Mouse (Mus musculus) neural tube, embryonic 14.5 days (tissue): ENCODE data around the gene Kcnd3. TPM values are rescaled to one million over a fixed set of nuclear protein-coding genes. Genes with fewer than 3 reads are reported as not detected.

Experiments
- ATAC-seq: fragments of 200-750 bp; cut with Nextera tagmentation; 2 replicates; pipeline ENCODE4 v1.8.0; 2017; ENCODE audit warnings: low read depth, mild to moderate bottlenecking, moderate TSS enrichment, moderate library complexity
- H3K27ac ChIP-seq: fragments of 300-500 bp; sonication (generic); 2 replicates; pipeline ENCODE4 v1.5.1; 2014; ENCODE audit warnings: low read depth, mild to moderate bottlenecking, control low read depth, low read length, moderate library complexity, mixed read lengths
- H3K27me3 ChIP-seq: fragments of 300-500 bp; sonication (generic); 2 replicates; pipeline ENCODE4 v1.6.1; 2014; ENCODE audit warnings: low read length; ENCODE audit not compliant: control insufficient read depth, insufficient read depth
- H3K36me3 ChIP-seq: fragments of 300-500 bp; sonication (generic); 2 replicates; pipeline ENCODE4 v1.6.1; 2014; ENCODE audit warnings: low read length, mixed read lengths; ENCODE audit not compliant: control insufficient read depth, insufficient read depth
- H3K4me1 ChIP-seq: fragments of 300-500 bp; sonication (generic); 2 replicates; pipeline ENCODE4 v1.6.1; 2014; ENCODE audit warnings: low read length; ENCODE audit not compliant: control insufficient read depth, insufficient read depth
- H3K4me2 ChIP-seq: fragments of 300-500 bp; sonication (generic); 2 replicates; pipeline ENCODE4 v1.6.1; 2014; ENCODE audit warnings: mild to moderate bottlenecking, low read depth, low read length, control low read depth
- H3K4me3 ChIP-seq: fragments of 300-500 bp; sonication (generic); 2 replicates; pipeline ENCODE4 v1.5.1; 2014; ENCODE audit warnings: low read depth, low read length, control low read depth, mixed read lengths
- H3K9ac ChIP-seq: fragments of 300-500 bp; sonication (generic); replicated peaks from 2 replicates; pipeline ENCODE4 v1.6.1; 2014; ENCODE audit warnings: low read depth, mild to moderate bottlenecking, control low read depth, low read length, mixed read lengths
- H3K9me3 ChIP-seq: fragments of 300-500 bp; sonication (generic); 2 replicates; pipeline ENCODE4 v1.6.1; 2016; ENCODE audit warnings: low read length; ENCODE audit not compliant: control insufficient read depth
- WGBS: fragments of 180-500 bp; shearing (Covaris S2); extraction: QIAGEN DNeasy Blood & Tissue Kit; methylation state at CpG from one replicate; pipeline ENCODE4 v1.1.7; 2014; 5-methylcytosine and 5-hydroxymethylcytosine counted together
- polyA plus RNA-seq: library from polyadenylated mRNA; unstranded; fragments of >200 nt; fragmentation: Nextera tagmentation; extraction: Ambion mirVana; gene quantifications from 2 replicates; pipeline ENCODE4 v1.2.1, GENCODE M21; 2014

The Kcnd3 gene
- polyA plus RNA-seq, result 9.5 and 11.6 TPM in 2 replicates

DNA sequence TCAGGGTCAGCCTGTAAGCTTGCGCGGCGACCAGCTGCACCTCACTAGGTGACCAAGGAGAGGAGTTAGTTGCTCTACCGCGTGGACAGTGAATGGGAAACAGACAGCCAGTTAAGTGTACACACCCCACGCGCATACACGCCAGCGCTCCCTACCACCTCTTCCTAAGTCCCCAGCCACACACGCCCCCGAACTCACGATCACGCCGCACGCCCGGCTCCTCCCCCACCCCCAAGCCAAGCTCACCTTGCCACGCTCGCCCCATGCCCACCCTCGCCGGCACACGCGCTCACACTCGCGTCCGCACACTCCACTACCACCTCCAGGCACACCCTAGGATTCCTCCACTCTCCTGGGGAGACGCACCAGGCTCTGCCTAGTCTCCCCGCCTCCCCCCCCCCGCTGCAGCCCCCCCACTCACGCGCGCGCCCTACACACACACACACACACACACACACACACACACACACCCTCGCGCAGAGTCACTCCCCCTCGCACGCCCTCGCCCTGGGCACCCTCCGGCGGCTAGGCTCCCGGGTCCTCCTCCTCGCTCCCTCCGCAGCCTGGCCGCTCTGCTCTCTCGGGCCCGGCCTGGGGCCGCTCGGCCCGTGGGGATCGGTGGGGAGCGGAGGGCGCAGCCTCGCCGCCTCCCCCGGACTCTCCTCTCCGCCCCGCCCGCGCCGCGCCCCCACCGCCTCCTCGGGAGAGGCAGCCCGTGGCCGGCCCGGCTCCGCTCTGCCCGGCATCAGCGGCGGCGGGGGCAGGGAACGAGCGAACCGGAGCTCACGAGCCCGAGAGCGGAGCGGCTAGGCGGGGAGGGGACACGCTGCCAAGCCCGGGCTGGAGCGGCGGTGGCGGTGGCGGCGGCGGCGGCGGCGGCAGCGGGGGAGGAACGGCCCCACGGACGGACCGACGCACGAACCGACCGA lies at the start of gene Kcnd3:
Gene Kcnd3, plus strand, starts transcription at position 704 of the 929 bp plus-strand sequence.
- Histone ChIP-seq H3K36me3 (no peaks in the 10 kb centered on the region), H3K9me3 (no peaks in the 10 kb centered on the region), H3K4me2 (peak within 1 kb of the TSS; percentile 94), H3K27ac (peak within 1 kb of the TSS; percentile 64), H3K27me3 (no peaks in the 10 kb centered on the region), H3K9ac (peak within 1 kb of the TSS; percentile 82), H3K4me1 (peaks cover 14% of the 10 kb centered on the region; the same call in 1 of the 2 replicates), H3K4me3 (peak within 1 kb of the TSS; percentile 71)
- ATAC-seq, result peak; percentile 81
- WGBS, result under 1% methylated on average over 32 of the region's 98 CpGs

DNA sequence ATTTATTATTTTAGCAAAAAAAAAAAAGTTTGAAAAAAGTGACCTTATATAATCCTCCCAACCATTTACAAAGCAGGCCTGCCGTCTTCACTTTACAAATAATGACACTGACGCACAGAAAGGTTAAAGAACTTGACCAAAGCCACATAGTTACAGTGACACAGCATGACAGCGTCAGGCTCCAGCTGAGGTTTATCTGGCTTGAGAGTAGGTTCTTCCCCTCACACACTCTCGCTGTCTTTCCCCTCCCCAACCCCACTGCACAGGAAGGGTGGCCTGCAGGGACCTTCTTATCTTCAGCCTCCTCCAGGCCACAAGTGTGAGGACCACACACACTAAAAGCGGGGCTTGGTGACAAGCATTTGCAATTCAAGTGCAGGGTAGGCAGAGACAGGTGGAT lies 49.5 kb upstream of the Kcnd3 start:
- no peaks in the 10 kb centered on the region for H3K27me3 ChIP-seq
- H3K9ac ChIP-seq, result no peak overlapping the region
- H3K4me2 ChIP-seq, result no peak overlapping the region
- WGBS, result 81% methylated on average over 5 of the region's 5 CpGs
- H3K4me1 ChIP-seq, result peaks cover 2% of the 10 kb centered on the region; the same call in 1 of the 2 replicates
- H3K36me3 ChIP-seq, result no peaks in the 10 kb centered on the region
- ATAC-seq, result no peak
- no peak overlapping the region for H3K27ac ChIP-seq
- H3K4me3 ChIP-seq, result no peak overlapping the region
- H3K9me3 ChIP-seq, result no peaks in the 10 kb centered on the region

DNA sequence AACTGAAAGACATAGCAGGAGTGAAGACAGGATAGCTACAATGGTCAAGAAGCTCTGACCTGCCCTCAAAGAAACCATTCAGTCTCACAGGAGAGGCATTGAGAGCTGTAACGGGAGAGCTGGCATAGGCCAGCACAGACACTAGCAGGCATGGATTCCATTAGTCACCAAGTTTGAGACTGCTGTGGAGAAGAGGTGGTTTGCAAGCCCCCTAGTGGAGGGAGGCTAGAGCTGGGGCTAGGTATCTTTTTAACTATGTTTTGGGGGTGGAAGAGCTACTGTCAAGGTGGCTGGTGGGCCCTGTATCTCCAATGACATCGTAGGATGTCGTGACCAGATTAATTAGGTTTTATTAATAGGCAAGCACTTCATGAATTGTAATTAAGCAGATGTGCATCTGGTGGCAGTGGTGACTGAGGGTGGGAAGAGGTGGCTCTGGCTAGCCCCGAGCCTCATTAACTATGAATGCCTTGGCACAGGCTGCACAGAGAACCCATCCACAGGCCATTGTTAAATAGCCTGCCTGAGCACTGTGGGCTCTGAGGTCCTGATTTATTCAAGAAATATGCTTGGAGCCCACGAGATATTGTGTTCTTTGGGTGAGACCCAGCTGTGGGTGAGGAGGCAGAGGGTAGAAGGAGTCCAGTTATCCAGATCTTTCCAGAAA lies 48.6 kb upstream of the Kcnd3 start:
- Histone ChIP-seq H3K27me3 (no peaks in the 10 kb centered on the region), H3K27ac (no peak overlapping the region), H3K36me3 (no peaks in the 10 kb centered on the region), H3K9me3 (no peaks in the 10 kb centered on the region), H3K9ac (no peak overlapping the region), H3K4me1 (peaks cover 2% of the 10 kb centered on the region; the same call in 1 of the 2 replicates), H3K4me2 (no peak overlapping the region), H3K4me3 (no peak overlapping the region)
- 24% methylated on average over 5 of the region's 5 CpGs for WGBS
- ATAC-seq, result peak; percentile 79

DNA sequence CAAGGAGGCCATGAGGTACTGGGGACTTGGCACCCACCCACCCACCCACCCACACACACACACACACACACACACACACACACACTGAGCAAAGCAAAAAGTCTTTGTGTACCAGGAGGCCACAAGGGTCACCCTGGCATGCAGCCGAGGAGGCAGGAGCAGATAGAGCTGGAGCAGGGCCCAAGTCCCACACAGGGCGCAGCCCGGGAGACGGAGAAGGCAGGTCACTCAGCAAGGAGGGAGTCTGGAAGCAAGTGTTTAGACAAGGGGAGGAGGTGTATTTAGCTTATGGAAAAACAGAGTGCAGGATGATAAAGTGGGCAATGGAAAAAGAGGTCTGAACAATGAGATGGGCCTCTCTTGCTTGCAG lies 48.1 kb upstream of the Kcnd3 start:
- Histone ChIP-seq H3K27ac (no peak overlapping the region), H3K4me3 (no peak overlapping the region), H3K27me3 (no peaks in the 10 kb centered on the region), H3K4me2 (no peak overlapping the region), H3K36me3 (no peaks in the 10 kb centered on the region), H3K9ac (no peak overlapping the region), H3K4me1 (peaks cover 2% of the 10 kb centered on the region; the same call in 1 of the 2 replicates), H3K9me3 (no peaks in the 10 kb centered on the region)
- peak; percentile 59; the same call in 1 of the 2 replicates for ATAC-seq
- 49% methylated on average over 4 of the region's 4 CpGs for WGBS

DNA sequence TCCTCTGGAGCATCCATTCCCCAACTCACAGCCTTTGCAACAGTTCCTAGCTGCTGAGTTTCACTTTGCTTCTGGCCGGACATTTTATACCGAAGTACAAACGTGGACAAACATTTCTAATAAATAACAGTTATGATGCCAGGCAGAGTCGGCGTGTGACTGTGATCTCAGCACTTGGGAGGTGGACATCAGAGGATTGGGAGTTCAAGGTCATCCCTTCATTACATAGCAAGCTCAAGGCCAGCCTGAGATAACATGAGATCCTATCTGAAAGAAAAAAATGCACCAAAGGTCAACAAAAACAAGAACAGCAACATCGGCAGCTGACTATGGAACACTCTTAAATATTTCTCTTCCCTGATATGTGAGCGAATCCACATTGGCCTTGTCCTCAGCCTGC lies 46.6 kb upstream of the Kcnd3 start:
- Histone ChIP-seq H3K27ac (no peak overlapping the region), H3K4me1 (peaks cover 2% of the 10 kb centered on the region; the same call in 1 of the 2 replicates), H3K36me3 (no peaks in the 10 kb centered on the region), H3K9ac (no peak overlapping the region), H3K4me3 (no peak overlapping the region), H3K4me2 (no peak overlapping the region), H3K27me3 (no peaks in the 10 kb centered on the region), H3K9me3 (no peaks in the 10 kb centered on the region)
- ATAC-seq, result no peak
- WGBS, result 91% methylated on average over 7 of the region's 7 CpGs

DNA sequence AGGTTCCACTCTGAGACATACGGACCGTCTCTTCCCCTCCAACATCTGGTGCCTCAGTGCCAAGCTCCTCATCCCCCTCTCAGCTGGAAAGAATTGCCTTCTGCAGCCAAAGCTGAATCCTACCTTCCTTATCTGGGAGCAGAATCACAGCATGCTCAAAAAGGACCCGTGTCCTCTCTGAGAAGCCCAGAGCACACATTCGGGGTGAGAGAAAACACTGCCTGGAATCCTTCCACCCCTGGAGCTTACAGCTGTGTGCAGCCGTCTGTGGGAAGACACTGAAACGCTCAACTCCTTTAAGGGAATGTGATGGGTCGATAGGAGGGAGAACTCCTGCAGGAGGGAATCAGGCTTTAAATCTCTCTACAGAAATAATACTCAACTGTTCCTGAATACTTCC lies 46.1 kb upstream of the Kcnd3 start:
- WGBS, result 42% methylated on average over 7 of the region's 7 CpGs
- no peaks in the 10 kb centered on the region for H3K9me3 ChIP-seq
- no peak overlapping the region for H3K9ac ChIP-seq
- H3K4me3 ChIP-seq, result no peak overlapping the region
- H3K4me1 ChIP-seq, result peaks cover 2% of the 10 kb centered on the region; the same call in 1 of the 2 replicates
- H3K27ac ChIP-seq, result no peak overlapping the region
- H3K27me3 ChIP-seq, result no peaks in the 10 kb centered on the region
- no peak for ATAC-seq
- H3K4me2 ChIP-seq, result no peak overlapping the region
- no peaks in the 10 kb centered on the region for H3K36me3 ChIP-seq

DNA sequence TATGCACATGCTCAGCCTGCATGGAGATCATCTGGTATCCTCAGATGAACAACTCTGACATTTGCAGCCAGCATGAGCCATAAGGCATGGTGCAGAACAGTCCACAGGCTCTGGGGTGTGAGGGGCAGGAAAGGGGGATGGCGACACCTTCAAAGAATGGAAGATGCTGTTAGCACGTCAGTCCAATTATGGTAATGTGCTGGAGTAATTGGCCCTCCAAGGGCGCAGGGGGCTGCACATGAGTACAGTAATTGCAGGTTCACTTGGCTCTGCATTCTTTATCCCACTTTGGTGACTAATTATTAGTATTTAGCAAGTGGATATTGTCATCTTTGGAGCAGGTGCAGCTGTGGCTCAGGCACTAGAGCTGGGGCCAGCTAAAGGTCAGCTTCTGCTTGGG lies 43.9 kb upstream of the Kcnd3 start:
- Histone ChIP-seq H3K4me2 (no peak overlapping the region), H3K9ac (no peak overlapping the region), H3K27ac (no peak overlapping the region), H3K36me3 (no peaks in the 10 kb centered on the region), H3K9me3 (no peaks in the 10 kb centered on the region), H3K4me3 (no peak overlapping the region), H3K27me3 (no peaks in the 10 kb centered on the region), H3K4me1 (peaks cover 2% of the 10 kb centered on the region; the same call in 1 of the 2 replicates)
- 29% methylated on average over 3 of the region's 3 CpGs for WGBS
- 0 out of 2 replicates have a peak, but pooled peaks have one; percentile 25 for ATAC-seq

DNA sequence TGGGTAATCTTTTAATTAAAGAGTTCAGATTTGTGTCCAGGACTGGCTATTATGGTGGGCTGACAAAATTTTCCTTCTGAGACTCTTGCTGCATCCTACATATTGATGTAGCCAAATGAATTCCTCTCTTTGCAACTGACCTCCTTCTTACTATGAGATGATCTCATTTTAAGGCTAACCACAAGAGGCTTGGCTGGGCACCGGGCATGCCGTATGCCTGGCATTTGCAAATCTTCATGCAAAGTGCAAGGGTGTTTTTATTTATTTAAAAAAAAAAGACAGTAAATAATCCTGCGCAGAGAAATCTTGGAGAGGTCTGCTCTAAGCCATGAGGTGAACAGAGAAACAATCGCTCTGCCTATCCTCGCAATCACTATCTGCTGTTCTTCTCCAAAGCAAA lies 41.3 kb upstream of the Kcnd3 start:
- no peak overlapping the region for H3K4me2 ChIP-seq
- no peaks in the 10 kb centered on the region for H3K27me3 ChIP-seq
- H3K4me1 ChIP-seq, result peaks cover 2% of the 10 kb centered on the region; the same call in 1 of the 2 replicates
- WGBS, result 95% methylated on average over 5 of the region's 5 CpGs
- H3K27ac ChIP-seq, result no peak overlapping the region
- H3K4me3 ChIP-seq, result no peak overlapping the region
- H3K9me3 ChIP-seq, result no peaks in the 10 kb centered on the region
- no peaks in the 10 kb centered on the region for H3K36me3 ChIP-seq
- ATAC-seq, result no peak
- no peak overlapping the region for H3K9ac ChIP-seq

DNA sequence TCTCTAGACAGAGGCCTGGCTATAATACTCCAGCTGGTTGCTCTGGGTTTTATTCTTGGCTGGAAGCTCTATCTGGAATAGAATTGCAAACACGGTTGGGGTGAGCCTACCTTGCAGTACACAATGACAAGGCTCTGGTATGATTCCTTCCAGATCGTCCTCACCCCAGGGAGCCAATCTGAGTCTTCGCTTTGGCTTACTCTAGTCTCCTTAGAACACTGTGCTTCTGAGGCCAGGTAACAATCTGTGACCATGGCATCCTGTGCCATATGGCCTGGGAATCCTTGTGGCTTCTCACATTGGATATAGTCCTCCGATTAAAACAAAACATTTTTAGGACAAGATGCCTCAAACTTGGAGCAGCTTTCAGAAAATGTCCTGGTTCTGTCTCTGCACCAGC lies 40.4 kb upstream of the Kcnd3 start:
- Histone ChIP-seq H3K9ac (no peak overlapping the region), H3K27me3 (no peaks in the 10 kb centered on the region), H3K4me2 (no peak overlapping the region), H3K4me3 (no peak overlapping the region), H3K9me3 (no peaks in the 10 kb centered on the region), H3K36me3 (no peaks in the 10 kb centered on the region), H3K4me1 (no peaks in the 10 kb centered on the region), H3K27ac (no peak overlapping the region)
- WGBS, result 80% methylated on average over 4 of the region's 4 CpGs
- ATAC-seq, result no peak
